Mouse (Mus musculus) thymus, adult 2 months (tissue): ENCODE measurements around the gene Fam241a. TPM values are rescaled to one million over a fixed set of nuclear protein-coding genes. Genes with fewer than 3 reads are reported as not detected.

Experiments
- DNase-seq: peaks from one replicate; pipeline ENCODE4 v3.0.0; 2021
- H3K27ac ChIP-seq: fragments of 200-500 bp; 2 replicates; pipeline ENCODE4 v1.5.1; 2012; ENCODE audit warnings: low read length, control low read depth; ENCODE audit not compliant: control insufficient read depth, insufficient read depth
- H3K27me3 ChIP-seq: fragments of 200-500 bp; 2 replicates; pipeline ENCODE4 v1.6.1; 2012; ENCODE audit warnings: mild to moderate bottlenecking, low read length, moderate library complexity, mixed read lengths; ENCODE audit not compliant: control insufficient read depth, insufficient read depth
- H3K36me3 ChIP-seq: fragments of 200-500 bp; 2 replicates; pipeline ENCODE4 v1.6.1; 2012; ENCODE audit warnings: mild to moderate bottlenecking, low read length, moderate library complexity; ENCODE audit not compliant: control insufficient read depth, insufficient read depth
- H3K4me1 ChIP-seq: fragments of 200-500 bp; replicated peaks from 2 replicates; pipeline ENCODE4 v1.6.1; 2012; ENCODE audit warnings: low read length; ENCODE audit not compliant: control insufficient read depth, insufficient read depth
- H3K4me3 ChIP-seq: fragments of 200-500 bp; 2 replicates; pipeline ENCODE4 v1.5.1; 2012; ENCODE audit warnings: mild to moderate bottlenecking, low read length, control low read depth, moderate library complexity; ENCODE audit not compliant: control insufficient read depth, insufficient read depth
- CTCF ChIP-seq: fragments of 200-500 bp; IDR thresholded peaks from 2 replicates; pipeline ENCODE4 v1.5.1; 2012; ENCODE audit warnings: mild to moderate bottlenecking, control low read depth, low read length, moderate library complexity, borderline replicate concordance; ENCODE audit not compliant: control insufficient read depth, poor library complexity, insufficient read depth; ENCODE audit errors: extremely low read depth
- POLR2A ChIP-seq: fragments of 200-500 bp; IDR thresholded peaks from 2 replicates; pipeline ENCODE4 v1.6.1; 2012; ENCODE audit warnings: mild to moderate bottlenecking, low read length, control low read depth, moderate library complexity; ENCODE audit not compliant: control insufficient read depth, poor library complexity, insufficient read depth; ENCODE audit errors: extremely low read depth
- WGBS: fragments of 180-500 bp; shearing (Covaris S2); methylation state at CpG from one replicate; pipeline ENCODE4 v1.1.7; 2018; 5-methylcytosine and 5-hydroxymethylcytosine counted together
- polyA plus RNA-seq: library from polyadenylated mRNA; depleted of rRNA; stranded (reverse); fragments of >200 nt; gene quantifications from 2 replicates; pipeline ENCODE4 v1.2.3, GENCODE M21; 2012

The Fam241a gene
- polyA plus RNA-seq, 1 experiment = 4.8 TPM

DNA sequence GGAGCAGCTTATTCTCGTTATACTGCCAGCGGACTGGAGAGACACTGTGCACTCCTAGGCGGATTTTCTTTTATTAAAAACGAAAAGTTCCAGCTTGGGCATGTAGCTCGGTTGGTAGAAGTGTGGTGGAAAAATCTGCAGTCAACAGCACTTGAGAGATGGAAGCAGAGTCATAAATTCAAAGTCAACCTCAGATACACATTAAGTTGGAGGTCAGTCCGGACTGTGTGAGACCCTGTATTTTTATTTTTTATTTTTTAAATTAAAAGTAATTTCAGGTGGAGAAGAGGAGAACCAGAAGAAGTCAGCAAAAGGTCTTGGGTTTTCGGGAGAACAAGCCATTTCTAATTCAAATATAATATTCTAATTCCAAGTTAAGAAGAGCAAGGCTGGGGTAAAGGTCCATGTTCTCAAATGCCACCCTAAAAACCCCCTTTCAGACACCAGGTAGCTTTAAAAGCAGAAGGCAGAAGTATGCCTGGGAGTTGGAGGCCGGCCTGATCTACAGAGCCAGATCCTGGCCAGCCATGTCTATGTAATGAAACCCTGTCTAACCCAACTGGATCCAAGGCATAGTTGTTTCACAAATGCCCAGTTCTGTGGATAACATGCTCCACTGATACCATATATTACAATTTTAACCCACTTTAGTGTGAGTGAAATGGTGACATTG lies 58.0 kb downstream of the Fam241a start:
- TF ChIP-seq POLR2A (no peak), CTCF (no peak)
- DNase-seq = no peak
- Histone ChIP-seq H3K4me3 (peak overlapping the region; percentile 31; the same call in 1 of the 2 replicates), H3K27ac (peak overlapping the region; percentile 70), H3K36me3 (no peaks in the 10 kb centered on the region), H3K4me1 (peaks cover 6% of the 10 kb centered on the region), H3K27me3 (no peaks in the 10 kb centered on the region)
- WGBS = 29% methylated on average over 8 of the region's 8 CpGs

- TF ChIP-seq POLR2A (peak; percentile 91), CTCF (peak; percentile 63; the same call in 1 of the 2 replicates)
- Histone ChIP-seq H3K4me1 (peaks cover 6% of the 10 kb centered on the region), H3K36me3 (no peaks in the 10 kb centered on the region), H3K27ac (peak within 1 kb of the TSS; percentile 70), H3K4me3 (peak within 1 kb of the TSS; percentile 92), H3K27me3 (no peaks in the 10 kb centered on the region)
- DNase-seq = peak; percentile 95
- WGBS = under 1% methylated on average over 89 of the region's 89 CpGs
These were observed 58.8 kb downstream of the Fam241a start, which contains the start of gene Ap1ar for GRCm38 (mm10) chr3:127837154-127837865. Ap1ar (minus strand) TSS chr3:127837523.

- 2% methylated on average over 17 of the region's 17 CpGs for WGBS
- TF ChIP-seq CTCF (no peak), POLR2A (no peak)
- peaks cover 6% of the 10 kb centered on the region for H3K4me1 ChIP-seq
- H3K36me3 ChIP-seq = no peaks in the 10 kb centered on the region
- peak overlapping the region; percentile 92 for H3K4me3 ChIP-seq
- no peak for DNase-seq
- no peak overlapping the region for H3K27ac ChIP-seq
- no peaks in the 10 kb centered on the region for H3K27me3 ChIP-seq
These were observed 59.3 kb downstream of the Fam241a start for GRCm38 (mm10) chr3:127836798-127837153.

DNA sequence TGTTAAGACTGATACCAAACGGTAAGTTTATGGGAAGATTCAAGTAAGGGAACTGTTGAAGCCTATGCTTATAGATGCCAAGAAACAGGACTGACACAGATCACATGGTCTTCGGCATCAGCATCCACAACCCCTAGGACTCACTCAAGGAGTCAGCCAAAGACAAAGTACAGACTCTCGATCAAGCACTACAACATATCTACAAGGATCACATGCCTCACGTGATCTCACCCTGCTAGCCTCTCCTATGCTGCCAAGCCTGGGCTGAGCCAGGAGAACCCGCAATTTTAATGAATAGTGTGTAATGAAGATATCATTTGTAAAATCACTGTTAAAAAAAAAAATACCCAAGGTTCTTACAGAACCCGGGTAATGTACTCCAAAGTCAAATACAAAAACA lies 60.5 kb downstream of the Fam241a start:
- H3K36me3 ChIP-seq = no peaks in the 10 kb centered on the region
- no peaks in the 10 kb centered on the region for H3K27me3 ChIP-seq
- H3K4me3 ChIP-seq = no peak overlapping the region
- H3K27ac ChIP-seq = no peak overlapping the region
- no peak for TF ChIP-seq POLR2A
- no peak for TF ChIP-seq CTCF
- WGBS = 86% methylated on average over 6 of the region's 6 CpGs
- H3K4me1 ChIP-seq = peaks cover 6% of the 10 kb centered on the region
- no peak for DNase-seq

DNA sequence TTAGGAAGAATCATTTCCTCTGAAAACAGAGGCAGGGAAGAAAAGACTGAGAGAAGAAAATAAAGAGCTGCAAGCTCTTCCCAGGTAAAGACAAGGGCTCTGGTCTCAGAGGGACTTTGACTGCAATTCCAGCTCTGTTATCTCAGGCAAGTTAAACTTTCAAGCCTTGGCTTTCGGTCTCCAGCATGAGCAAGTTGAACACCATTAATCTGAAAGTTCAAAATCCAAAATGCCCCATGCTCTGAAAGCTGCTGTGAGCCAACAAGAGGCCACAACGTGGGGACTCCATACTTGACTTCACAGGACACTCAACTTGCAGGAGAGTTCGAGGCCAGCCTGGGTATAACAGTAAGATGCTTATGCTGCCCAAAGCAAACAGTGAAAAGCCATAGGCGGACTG lies 62.1 kb downstream of the Fam241a start:
- no peak for DNase-seq
- no peak for TF ChIP-seq CTCF
- TF ChIP-seq POLR2A = no peak
- Histone ChIP-seq H3K36me3 (no peaks in the 10 kb centered on the region), H3K4me3 (no peak overlapping the region), H3K4me1 (peaks cover 6% of the 10 kb centered on the region), H3K27me3 (no peaks in the 10 kb centered on the region), H3K27ac (no peak overlapping the region)
- 93% methylated on average over 4 of the region's 4 CpGs for WGBS

DNA sequence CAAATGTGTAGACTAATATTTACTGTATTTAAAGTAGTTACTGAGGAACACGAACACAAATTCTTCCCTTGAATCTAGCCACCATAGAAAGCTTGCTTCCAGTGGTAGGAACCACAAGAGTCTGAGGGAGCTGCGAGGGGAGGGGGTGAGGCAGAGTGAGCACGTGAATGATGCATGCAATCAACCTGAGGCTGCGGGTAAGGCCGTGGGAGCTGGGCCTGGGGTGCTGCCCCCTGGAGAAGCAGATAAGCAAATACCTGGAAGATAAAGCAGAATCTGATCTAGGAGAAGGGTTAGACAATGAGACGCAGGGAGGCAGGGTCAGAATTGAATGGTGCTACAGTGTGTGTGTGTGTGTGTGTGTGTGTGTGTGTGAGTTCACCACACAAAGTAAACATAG lies 65.0 kb downstream of the Fam241a start:
- Histone ChIP-seq H3K4me3 (no peak overlapping the region), H3K27me3 (no peaks in the 10 kb centered on the region), H3K36me3 (no peaks in the 10 kb centered on the region), H3K27ac (no peak overlapping the region), H3K4me1 (no peaks in the 10 kb centered on the region)
- 32% methylated on average over 6 of the region's 6 CpGs for WGBS
- peak; percentile 11 for DNase-seq
- no peak for TF ChIP-seq POLR2A
- TF ChIP-seq CTCF = no peak
